Mouse (Mus musculus): ENCODE results near the gene Vegfc. TPM values are rescaled to one million over a fixed set of nuclear protein-coding genes. Genes with fewer than 3 reads are reported as not detected.

The Vegfc gene
- polyA plus RNA-seq, 1 experiment from 2014 or later: 5.8 TPM

DNA sequence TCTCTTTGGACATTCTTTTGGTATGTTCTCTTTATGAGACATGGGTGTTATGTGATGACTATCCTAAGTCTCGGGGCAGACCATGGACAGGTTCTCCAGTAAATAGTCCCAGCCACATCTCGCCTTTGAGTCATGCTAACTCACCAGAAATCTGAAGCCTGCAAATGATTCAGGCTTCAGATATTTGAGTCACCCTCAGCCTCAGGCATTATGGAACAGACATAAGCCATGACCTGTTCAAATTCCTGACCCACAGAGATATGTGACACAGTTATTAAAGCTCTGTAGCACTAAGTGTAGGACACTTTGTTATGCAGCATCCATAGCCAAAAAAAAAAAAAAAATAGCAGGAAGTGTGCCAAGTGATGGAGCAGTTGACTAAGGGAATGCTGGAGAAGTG is 138.8 kb downstream of the Vegfc start:
- WGBS: 53% methylated on average over 2 of the region's 2 CpGs
- Histone ChIP-seq H3K4me3 (no peak overlapping the region), H3K9ac (no peak overlapping the region), H3K27me3 (no peaks in the 10 kb centered on the region), H3K36me3 (no peaks in the 10 kb centered on the region), H3K4me2 (no peak overlapping the region), H3K4me1 (no peaks in the 10 kb centered on the region), H3K27ac (no peak overlapping the region), H3K9me3 (no peaks in the 10 kb centered on the region)
- ATAC-seq (ENCODE audit: insufficient number of reproducible peaks, insufficient read depth, low FRiP score, low TSS enrichment, low read depth): no peak

DNA sequence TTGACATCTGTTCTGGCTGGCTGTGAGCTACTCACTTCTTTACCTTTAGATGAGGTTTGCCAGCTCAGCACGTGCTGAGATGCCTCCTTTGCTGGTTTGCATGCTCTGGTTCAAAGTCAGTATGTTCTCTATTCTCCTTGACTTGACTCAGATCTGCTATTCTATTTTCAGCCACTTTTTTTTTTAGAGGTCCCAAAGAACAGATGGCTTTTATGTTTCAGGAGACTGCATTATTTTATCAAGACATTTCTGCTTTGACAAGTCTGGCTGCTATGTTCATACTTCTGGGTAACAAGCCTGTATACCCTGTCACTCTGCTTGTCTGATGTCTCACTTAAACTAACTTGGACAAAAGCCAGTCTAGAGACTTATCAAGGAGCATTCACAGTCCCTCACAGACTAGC is 151.4 kb downstream of the Vegfc start:
- Histone ChIP-seq H3K4me2 (no peak overlapping the region), H3K9ac (no peak overlapping the region), H3K27ac (no peak overlapping the region), H3K4me3 (no peak overlapping the region), H3K4me1 (no peaks in the 10 kb centered on the region), H3K27me3 (no peaks in the 10 kb centered on the region), H3K9me3 (no peaks in the 10 kb centered on the region), H3K36me3 (no peaks in the 10 kb centered on the region)
- ATAC-seq (ENCODE audit: insufficient number of reproducible peaks, insufficient read depth, low FRiP score, low TSS enrichment, low read depth): no peak
- WGBS: 53% methylated on average over 1 of the region's 1 CpGs

DNA sequence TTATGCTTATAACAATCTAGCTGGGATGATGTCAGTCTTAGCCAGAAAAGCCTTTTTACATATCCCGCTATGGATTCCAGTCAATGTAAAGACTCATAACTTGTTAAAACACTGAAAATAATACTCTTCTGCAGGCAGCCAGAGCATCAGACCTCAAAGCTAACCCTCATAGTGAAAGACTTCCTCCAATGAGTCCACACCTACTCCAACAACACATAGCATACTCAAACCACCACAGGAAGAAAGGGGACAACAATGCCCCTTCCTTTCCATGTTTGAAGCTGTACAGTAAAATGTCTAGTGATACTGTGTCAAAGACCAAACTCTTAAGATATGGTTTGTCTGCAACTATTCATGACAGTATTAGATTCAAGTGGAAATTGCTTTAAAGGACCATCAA is 153.2 kb downstream of the Vegfc start:
- 97% methylated on average over 1 of the region's 1 CpGs for WGBS
- Histone ChIP-seq H3K4me2 (no peak overlapping the region), H3K9me3 (no peaks in the 10 kb centered on the region), H3K4me1 (no peaks in the 10 kb centered on the region), H3K36me3 (no peaks in the 10 kb centered on the region), H3K9ac (no peak overlapping the region), H3K4me3 (no peak overlapping the region), H3K27ac (no peak overlapping the region), H3K27me3 (no peaks in the 10 kb centered on the region)
- no peak for ATAC-seq (ENCODE audit: insufficient number of reproducible peaks, insufficient read depth, low FRiP score, low TSS enrichment, low read depth)

DNA sequence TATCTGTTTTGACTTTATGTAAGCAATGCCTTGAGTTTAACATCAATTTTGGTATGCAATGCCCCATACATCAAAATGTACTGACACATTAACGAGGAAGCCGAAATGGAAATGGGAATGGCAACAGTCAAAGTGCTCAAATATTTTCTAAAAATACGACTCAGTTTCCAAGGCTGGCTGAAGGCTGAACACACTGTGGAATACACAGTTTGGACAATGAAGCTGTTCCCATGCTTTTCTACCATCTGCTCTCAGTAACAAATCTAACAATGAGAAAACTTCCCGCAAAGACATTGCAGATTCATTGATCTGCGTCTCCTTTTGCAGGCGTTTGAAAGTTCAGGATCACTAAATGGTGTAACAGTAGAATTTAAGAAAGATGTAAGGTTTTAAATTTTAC is 155.9 kb downstream of the Vegfc start:
- Histone ChIP-seq H3K9me3 (no peaks in the 10 kb centered on the region), H3K36me3 (no peaks in the 10 kb centered on the region), H3K4me1 (no peaks in the 10 kb centered on the region), H3K9ac (no peak overlapping the region), H3K27me3 (no peaks in the 10 kb centered on the region), H3K27ac (no peak overlapping the region), H3K4me2 (no peak overlapping the region), H3K4me3 (no peak overlapping the region)
- 85% methylated on average over 6 of the region's 6 CpGs for WGBS
- ATAC-seq (ENCODE audit: insufficient number of reproducible peaks, insufficient read depth, low FRiP score, low TSS enrichment, low read depth): no peak
